Mouse (Mus musculus): ENCODE measurements at regions not wholly inside any gene's neighbourhood (a gene's known extent, or its start where the extent isn't known, plus 50 kb on each side); places are given as distances from the start of the nearest gene placed in this dataset.

GRCm38 (mm10) chr10:43655082-43655671, 77.1 kb downstream of the Cd24a start:
- Histone ChIP-seq H3K9me3 (ENCODE audit: control insufficient read depth, low read length) (no peaks in the 10 kb centered on the region), H3K4me1 (ENCODE audit: control insufficient read depth, insufficient read depth, low read length) (0 out of 2 replicates have a peak, but pooled peaks cover 6% of the 10 kb centered on the region), H3K4me2 (ENCODE audit: low read depth, low read length) (no peak overlapping the region), H3K36me3 (ENCODE audit: control insufficient read depth, insufficient read depth, low read length) (no peaks in the 10 kb centered on the region), H3K9ac (ENCODE audit: low read depth, low read length) (no peak overlapping the region), H3K27ac (ENCODE audit: low read length) (no peak overlapping the region), H3K4me3 (ENCODE audit: low read length) (no peak overlapping the region), H3K27me3 (replicated peaks; ENCODE audit: control insufficient read depth, insufficient read depth, low read length) (no peaks in the 10 kb centered on the region)
- no peak for ATAC-seq
- 50% methylated on average over 8 of the region's 8 CpGs for WGBS

GRCm38 (mm10) chr10:43655680-43656079, 77.6 kb downstream of the Cd24a start:
- 38% methylated on average over 2 of the region's 2 CpGs for WGBS
- H3K36me3 ChIP-seq (ENCODE audit: control insufficient read depth, insufficient read depth, low read length): no peaks in the 10 kb centered on the region
- no peaks in the 10 kb centered on the region for H3K27me3 ChIP-seq (replicated peaks; ENCODE audit: control insufficient read depth, insufficient read depth, low read length)
- H3K9ac ChIP-seq (ENCODE audit: low read depth, low read length): no peak overlapping the region
- no peaks in the 10 kb centered on the region for H3K9me3 ChIP-seq (ENCODE audit: control insufficient read depth, low read length)
- peak; percentile 53; the same call in 1 of the 2 replicates for ATAC-seq
- H3K4me3 ChIP-seq (ENCODE audit: low read length): no peak overlapping the region
- no peak overlapping the region for H3K4me2 ChIP-seq (ENCODE audit: low read depth, low read length)
- H3K27ac ChIP-seq (ENCODE audit: low read length): no peak overlapping the region
- H3K4me1 ChIP-seq (ENCODE audit: control insufficient read depth, insufficient read depth, low read length): 0 out of 2 replicates have a peak, but pooled peaks cover 6% of the 10 kb centered on the region

DNA sequence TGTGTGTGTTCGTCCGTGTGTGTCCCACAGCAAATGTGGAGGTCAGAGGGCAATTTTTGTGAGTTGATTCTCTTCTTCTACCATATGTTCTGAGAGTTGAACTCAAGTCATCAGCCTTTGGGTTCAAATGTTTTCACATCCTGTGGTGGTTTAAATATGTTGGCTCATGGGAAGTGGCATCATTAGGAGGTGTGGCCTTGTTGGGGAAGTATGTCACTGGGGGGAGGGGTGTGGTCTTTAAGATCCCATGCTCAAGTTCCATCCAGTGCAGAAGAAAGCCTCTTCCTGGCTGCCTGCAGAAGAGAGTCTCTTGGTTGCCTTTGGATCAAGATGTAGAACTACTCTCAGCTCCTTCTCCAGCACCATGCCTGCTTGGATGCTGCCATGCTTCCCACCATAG, 78.1 kb downstream of the Cd24a start:
- Histone ChIP-seq H3K36me3 (ENCODE audit: control insufficient read depth, insufficient read depth, low read length) (no peaks in the 10 kb centered on the region), H3K4me3 (ENCODE audit: low read length) (no peak overlapping the region), H3K27me3 (replicated peaks; ENCODE audit: control insufficient read depth, insufficient read depth, low read length) (no peaks in the 10 kb centered on the region), H3K9me3 (ENCODE audit: control insufficient read depth, low read length) (no peaks in the 10 kb centered on the region), H3K9ac (ENCODE audit: low read depth, low read length) (no peak overlapping the region), H3K27ac (ENCODE audit: low read length) (no peak overlapping the region), H3K4me2 (ENCODE audit: low read depth, low read length) (no peak overlapping the region), H3K4me1 (ENCODE audit: control insufficient read depth, insufficient read depth, low read length) (0 out of 2 replicates have a peak, but pooled peaks cover 6% of the 10 kb centered on the region)
- WGBS: 67% methylated on average over 2 of the region's 2 CpGs
- no peak for ATAC-seq

DNA sequence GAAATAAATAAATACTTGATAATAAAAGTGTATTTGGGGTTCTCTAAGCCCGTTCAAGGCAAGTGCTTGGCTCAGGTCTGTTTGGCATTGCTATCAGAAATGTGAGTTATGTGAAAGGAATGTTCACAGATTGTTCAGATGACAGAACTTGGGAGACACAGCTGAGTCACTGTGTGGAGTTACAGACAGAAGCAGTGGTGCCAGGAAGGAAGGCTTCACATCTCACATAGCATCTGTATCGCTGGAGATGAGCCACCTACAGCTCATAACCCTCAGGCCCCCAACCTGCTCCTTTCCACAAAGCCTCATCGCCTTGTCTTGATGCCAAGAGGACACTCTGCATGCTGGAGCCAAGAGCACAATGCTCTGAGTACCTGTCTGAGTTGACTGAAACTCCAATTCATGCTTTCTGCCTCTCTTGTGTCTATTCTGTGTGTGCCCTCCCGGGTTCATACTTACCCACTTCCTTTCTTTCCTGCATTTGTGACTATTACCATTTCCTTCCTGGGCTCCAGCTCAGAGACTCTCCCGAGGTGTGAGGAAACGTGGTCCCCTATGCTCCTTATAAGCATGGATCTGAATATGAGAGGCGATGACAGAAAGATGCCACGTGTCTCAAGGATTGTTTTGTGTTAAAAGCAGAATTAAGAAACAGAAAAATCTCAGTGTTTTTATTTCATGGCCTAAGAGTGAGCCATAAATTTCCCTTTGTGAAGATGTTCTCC, 79.6 kb downstream of the Cd24a start:
- H3K9me3 ChIP-seq (ENCODE audit: control insufficient read depth, low read length): no peaks in the 10 kb centered on the region
- no peak overlapping the region for H3K4me3 ChIP-seq (ENCODE audit: low read length)
- no peak for ATAC-seq
- H3K9ac ChIP-seq (ENCODE audit: low read depth, low read length): no peak overlapping the region
- no peaks in the 10 kb centered on the region for H3K27me3 ChIP-seq (replicated peaks; ENCODE audit: control insufficient read depth, insufficient read depth, low read length)
- H3K36me3 ChIP-seq (ENCODE audit: control insufficient read depth, insufficient read depth, low read length): no peaks in the 10 kb centered on the region
- H3K27ac ChIP-seq (ENCODE audit: low read length): no peak overlapping the region
- H3K4me2 ChIP-seq (ENCODE audit: low read depth, low read length): no peak overlapping the region
- 77% methylated on average over 8 of the region's 8 CpGs for WGBS
- H3K4me1 ChIP-seq (ENCODE audit: control insufficient read depth, insufficient read depth, low read length): 0 out of 2 replicates have a peak, but pooled peaks cover 6% of the 10 kb centered on the region

DNA sequence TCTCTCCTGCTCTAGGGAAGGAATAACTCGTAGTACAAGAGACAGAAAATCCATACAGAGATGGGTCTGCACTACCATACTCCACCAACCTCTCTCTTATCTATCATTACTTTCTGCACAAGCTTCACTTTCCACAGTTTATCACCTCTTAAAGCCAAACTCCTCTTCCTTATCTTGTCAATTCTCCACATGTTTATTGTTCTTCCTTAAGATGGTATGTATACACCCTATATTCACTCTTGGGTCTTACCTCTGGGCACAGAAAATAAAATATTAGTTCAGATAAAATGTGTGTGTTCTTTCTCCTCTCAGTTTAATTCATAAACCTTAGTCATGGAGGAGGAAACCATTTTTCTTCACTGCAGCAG, 80.1 kb downstream of the Cd24a start:
- Histone ChIP-seq H3K9ac (ENCODE audit: low read depth, low read length) (no peak overlapping the region), H3K27ac (ENCODE audit: low read length) (no peak overlapping the region), H3K27me3 (replicated peaks; ENCODE audit: control insufficient read depth, insufficient read depth, low read length) (no peaks in the 10 kb centered on the region), H3K4me1 (ENCODE audit: control insufficient read depth, insufficient read depth, low read length) (0 out of 2 replicates have a peak, but pooled peaks cover 6% of the 10 kb centered on the region), H3K9me3 (ENCODE audit: control insufficient read depth, low read length) (no peaks in the 10 kb centered on the region), H3K4me3 (ENCODE audit: low read length) (no peak overlapping the region), H3K36me3 (ENCODE audit: control insufficient read depth, insufficient read depth, low read length) (no peaks in the 10 kb centered on the region), H3K4me2 (ENCODE audit: low read depth, low read length) (no peak overlapping the region)
- WGBS: 71% methylated on average over 1 of the region's 1 CpGs
- ATAC-seq: no peak

DNA sequence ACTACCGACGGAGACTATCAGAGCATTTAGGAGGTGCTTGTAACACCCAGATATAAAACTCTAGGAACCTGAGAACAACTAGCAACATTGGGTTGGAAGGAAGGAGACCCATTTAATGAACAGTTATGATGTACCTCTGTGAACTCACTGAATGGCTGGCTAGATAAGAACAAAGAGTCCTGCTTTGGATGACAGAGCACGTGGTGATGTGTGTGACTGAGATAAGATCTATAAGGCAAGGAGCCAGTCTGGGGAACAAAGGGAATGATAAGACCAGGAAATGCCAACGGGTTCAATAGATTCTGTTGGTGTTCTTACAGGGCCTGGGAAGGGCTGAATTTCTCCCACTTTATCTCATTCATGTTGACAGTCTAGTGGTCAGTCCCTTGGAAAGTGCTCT, 86.8 kb downstream of the Cd24a start:
- H3K4me3 ChIP-seq (ENCODE audit: low read length): no peak overlapping the region
- no peak for ATAC-seq
- no peak overlapping the region for H3K9ac ChIP-seq (ENCODE audit: low read depth, low read length)
- H3K36me3 ChIP-seq (ENCODE audit: control insufficient read depth, insufficient read depth, low read length): no peaks in the 10 kb centered on the region
- H3K4me2 ChIP-seq (ENCODE audit: low read depth, low read length): no peak overlapping the region
- H3K9me3 ChIP-seq (ENCODE audit: control insufficient read depth, low read length): no peaks in the 10 kb centered on the region
- WGBS: 62% methylated on average over 4 of the region's 4 CpGs
- H3K27me3 ChIP-seq (replicated peaks; ENCODE audit: control insufficient read depth, insufficient read depth, low read length): no peaks in the 10 kb centered on the region
- H3K4me1 ChIP-seq (ENCODE audit: control insufficient read depth, insufficient read depth, low read length): peaks cover 7% of the 10 kb centered on the region
- H3K27ac ChIP-seq (ENCODE audit: low read length): no peak overlapping the region

DNA sequence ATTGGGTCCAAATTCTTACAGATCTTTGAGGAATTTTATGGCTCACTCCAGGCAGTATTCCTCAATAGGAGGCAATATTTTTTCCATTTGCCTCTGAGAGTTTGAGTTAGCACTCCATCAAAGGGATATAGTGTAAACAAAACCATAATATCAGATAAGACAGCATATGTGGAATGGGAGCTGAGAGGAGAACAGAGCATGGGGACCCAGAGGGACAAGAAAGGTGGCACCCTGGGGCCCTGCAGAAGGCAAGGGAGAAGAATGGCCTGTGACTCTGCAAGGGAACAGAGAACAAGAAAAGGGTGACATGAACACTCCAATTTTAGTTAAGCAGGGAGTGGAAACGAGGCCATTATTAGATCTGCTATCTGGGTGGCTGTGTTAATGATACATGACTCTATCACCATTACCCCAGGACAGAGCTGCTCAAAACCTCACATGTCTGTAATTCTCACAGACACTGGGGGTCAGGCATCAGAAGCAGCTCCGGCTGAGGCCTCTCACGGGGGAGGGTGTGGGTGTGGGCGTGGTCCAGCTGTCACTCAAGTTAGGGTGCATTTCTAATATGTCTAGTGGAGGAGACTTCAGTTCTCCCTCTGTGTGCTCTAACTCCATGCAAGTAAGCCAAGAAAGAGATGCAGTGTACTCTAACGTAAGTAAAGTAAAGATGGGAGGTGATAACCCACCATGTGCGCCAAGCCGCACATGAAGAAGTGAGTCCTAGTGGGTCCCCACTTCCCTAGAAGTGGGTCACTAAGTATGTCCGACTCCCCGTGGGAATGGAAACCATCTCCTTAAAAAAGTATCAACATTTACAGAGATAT, 88.4 kb downstream of the Cd24a start:
- Histone ChIP-seq H3K4me3 (ENCODE audit: low read length) (no peak overlapping the region), H3K9ac (ENCODE audit: low read depth, low read length) (no peak overlapping the region), H3K27me3 (replicated peaks; ENCODE audit: control insufficient read depth, insufficient read depth, low read length) (no peaks in the 10 kb centered on the region), H3K4me2 (ENCODE audit: low read depth, low read length) (0 out of 2 replicates have a peak overlapping the region, but pooled peaks have one; percentile 43), H3K4me1 (ENCODE audit: control insufficient read depth, insufficient read depth, low read length) (peaks cover 7% of the 10 kb centered on the region), H3K36me3 (ENCODE audit: control insufficient read depth, insufficient read depth, low read length) (no peaks in the 10 kb centered on the region), H3K9me3 (ENCODE audit: control insufficient read depth, low read length) (no peaks in the 10 kb centered on the region), H3K27ac (ENCODE audit: low read length) (no peak overlapping the region)
- 68% methylated on average over 9 of the region's 9 CpGs for WGBS
- ATAC-seq: peak; percentile 63

DNA sequence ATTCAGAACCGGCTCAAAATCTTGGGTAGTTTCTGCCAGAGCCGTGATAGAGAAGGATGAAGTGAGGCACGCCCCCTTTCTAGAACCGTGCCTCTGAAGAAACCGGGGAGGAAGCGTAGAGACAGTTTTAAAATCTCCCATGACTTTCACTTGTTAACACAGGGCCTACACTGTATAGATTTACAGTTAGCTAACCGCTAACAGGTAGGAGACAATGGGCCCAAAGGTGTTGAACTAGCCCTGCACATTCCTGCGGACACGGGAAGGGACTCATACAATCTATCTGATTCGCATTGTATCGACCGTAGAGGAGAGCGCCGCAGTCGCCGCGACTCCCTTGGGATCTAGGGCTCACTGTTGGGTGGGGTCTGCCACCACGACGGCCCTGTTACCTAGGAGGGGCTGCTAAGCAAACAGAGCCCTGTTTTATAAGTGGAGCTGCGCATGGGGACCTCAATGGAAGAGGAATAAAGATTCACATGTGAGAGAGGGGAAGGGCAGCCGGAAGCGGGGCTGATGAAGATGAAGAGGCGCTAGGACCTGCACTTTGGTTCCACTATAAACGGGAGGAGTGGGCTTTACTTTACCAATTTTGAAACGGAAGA, 89.1 kb downstream of the Cd24a start:
- no peak overlapping the region for H3K27ac ChIP-seq (ENCODE audit: low read length)
- no peaks in the 10 kb centered on the region for H3K9me3 ChIP-seq (ENCODE audit: control insufficient read depth, low read length)
- H3K4me1 ChIP-seq (ENCODE audit: control insufficient read depth, insufficient read depth, low read length): peaks cover 7% of the 10 kb centered on the region
- ATAC-seq: no peak
- H3K9ac ChIP-seq (ENCODE audit: low read depth, low read length): 0 out of 2 replicates have a peak overlapping the region, but pooled peaks have one; percentile 4
- H3K36me3 ChIP-seq (ENCODE audit: control insufficient read depth, insufficient read depth, low read length): no peaks in the 10 kb centered on the region
- peak overlapping the region; percentile 43 for H3K4me2 ChIP-seq (ENCODE audit: low read depth, low read length)
- H3K27me3 ChIP-seq (replicated peaks; ENCODE audit: control insufficient read depth, insufficient read depth, low read length): no peaks in the 10 kb centered on the region
- 57% methylated on average over 25 of the region's 25 CpGs for WGBS
- H3K4me3 ChIP-seq (ENCODE audit: low read length): 0 out of 2 replicates have a peak overlapping the region, but pooled peaks have one; percentile 0

DNA sequence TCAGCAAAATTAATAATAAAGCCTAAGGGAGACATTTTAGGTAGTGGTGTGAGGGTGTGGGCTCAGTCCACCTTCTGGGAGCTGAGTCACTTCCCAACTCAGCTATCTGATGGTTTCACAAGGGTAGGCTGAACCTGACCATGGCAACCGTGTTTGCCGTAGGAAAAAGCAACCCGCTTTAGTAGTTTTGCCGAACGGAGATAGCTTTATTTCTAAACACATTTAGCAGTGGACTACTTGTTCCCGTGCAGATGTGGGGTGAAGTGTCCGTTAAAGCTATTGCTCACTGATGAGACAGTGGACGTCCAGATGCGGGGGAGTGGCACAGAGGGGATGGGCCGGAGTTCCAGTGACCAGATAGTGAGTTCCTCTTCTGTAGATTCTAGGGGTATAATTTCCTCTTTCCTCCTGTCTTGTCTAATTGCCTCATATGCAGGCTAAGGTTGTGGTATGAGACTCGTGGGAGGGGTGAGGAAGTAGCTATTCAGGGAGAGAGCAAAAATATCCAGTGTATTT, 89.7 kb downstream of the Cd24a start:
- no peak for ATAC-seq
- Histone ChIP-seq H3K9me3 (ENCODE audit: control insufficient read depth, low read length) (no peaks in the 10 kb centered on the region), H3K4me2 (ENCODE audit: low read depth, low read length) (peak overlapping the region; percentile 43; the same call in 1 of the 2 replicates), H3K4me3 (ENCODE audit: low read length) (no peak overlapping the region), H3K36me3 (ENCODE audit: control insufficient read depth, insufficient read depth, low read length) (no peaks in the 10 kb centered on the region), H3K27ac (ENCODE audit: low read length) (no peak overlapping the region), H3K27me3 (replicated peaks; ENCODE audit: control insufficient read depth, insufficient read depth, low read length) (no peaks in the 10 kb centered on the region), H3K4me1 (ENCODE audit: control insufficient read depth, insufficient read depth, low read length) (peaks cover 11% of the 10 kb centered on the region), H3K9ac (ENCODE audit: low read depth, low read length) (0 out of 2 replicates have a peak overlapping the region, but pooled peaks have one; percentile 4)
- 55% methylated on average over 11 of the region's 11 CpGs for WGBS
